Mouse (Mus musculus): ENCODE measurements around the gene Snurf.
A peak's percentile ranks its signal among the peaks of the same experiment; 100 is the strongest.

The Snurf gene

DNA sequence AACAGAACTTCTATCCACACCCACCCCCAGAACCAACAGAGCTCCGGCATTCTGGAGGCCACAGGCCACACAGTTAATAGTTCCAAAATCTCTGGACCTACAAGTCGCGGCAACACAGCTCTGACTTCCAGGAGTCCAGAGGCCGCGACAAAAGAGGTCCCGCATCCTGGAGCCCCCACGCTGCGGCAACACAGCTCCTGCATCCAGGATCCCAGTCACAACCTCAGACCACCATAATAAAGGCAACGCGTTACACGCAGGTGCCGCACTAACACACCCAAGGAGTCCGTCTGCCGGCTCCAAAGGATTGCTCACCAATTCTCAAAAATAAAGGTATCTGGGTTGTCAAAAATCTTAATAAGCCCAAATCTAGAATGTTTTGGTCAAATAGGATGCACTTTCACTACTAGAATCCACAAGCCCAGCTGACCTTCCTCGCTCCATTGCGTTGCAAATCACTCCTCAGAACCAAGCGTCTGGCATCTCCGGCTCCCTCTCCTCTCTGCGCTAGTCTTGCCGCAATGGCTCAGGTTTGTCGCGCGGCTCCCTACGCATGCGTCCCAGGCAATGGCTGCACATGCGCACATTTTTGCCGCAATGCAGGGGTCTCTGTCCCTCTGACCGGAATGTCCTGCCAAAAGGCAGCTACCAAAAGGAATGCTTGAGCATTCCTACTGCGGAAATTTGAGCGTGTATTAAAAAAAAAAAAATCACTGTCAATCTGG lies at the start of gene Snurf, which contains the start of gene Gm38393:
Gene Snurf, minus strand, starts transcription at position 444 of the 725 bp plus-strand sequence.
Gene Gm38393, minus strand, starts transcription at position 459 of the 725 bp plus-strand sequence.
- no peak for DNase-seq (ENCODE audit: low spot score)

DNA sequence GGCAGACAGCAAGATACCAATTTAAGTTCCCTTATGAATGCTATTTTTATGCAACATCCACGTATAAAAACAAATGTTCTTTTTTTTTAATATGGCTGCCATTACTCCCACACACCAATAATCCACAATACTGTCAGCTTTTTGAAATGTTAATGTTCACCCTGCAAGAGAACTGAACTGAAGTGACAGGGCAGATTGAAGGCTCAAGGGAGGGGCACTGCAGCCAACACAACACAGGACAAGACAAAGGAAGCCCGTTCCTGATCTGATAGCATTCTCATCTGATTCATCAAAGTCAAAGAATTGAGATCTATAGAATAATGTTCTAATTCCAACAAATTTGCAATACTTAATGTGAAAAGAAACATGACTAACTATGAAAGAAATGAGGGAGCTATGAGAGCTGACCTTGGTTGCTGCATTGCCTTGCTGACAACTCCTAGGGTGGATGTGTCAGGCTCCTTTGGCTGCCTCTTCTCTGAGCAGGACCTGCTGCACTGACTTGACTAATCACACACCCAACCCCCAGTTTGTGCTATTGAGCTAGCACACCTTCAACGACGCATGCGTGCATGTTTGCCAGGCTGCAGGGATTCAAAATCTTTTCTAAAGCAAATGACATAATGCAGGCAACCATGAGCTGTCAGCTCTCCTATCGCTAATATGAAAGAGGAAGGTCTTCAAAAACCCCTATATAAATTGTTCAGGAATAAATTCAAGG lies 42.8 kb upstream of the Snurf start:
- peak; percentile 20 for DNase-seq (ENCODE audit: low spot score)

DNA sequence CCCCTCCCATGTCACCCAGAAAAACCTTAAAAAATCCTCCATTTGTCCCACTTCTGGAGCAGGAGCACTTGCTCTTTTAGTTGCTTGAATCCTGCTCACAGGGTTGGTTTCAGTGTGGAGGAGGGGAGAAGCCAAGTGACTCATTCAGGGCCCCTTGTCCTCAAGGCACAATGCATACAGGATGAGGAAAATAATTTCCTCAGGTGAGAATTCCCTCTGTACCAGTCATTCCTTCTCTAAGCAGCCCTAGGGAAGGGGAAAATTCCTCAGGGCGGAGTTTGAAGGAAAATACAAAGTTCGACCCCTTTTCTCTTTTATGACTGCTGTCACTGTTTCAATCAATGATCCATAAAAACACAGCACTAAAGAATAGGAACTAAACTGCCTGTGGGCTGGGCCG lies 8.3 kb upstream of the Snurf start:
- no peak for DNase-seq (ENCODE audit: low spot score)

DNA sequence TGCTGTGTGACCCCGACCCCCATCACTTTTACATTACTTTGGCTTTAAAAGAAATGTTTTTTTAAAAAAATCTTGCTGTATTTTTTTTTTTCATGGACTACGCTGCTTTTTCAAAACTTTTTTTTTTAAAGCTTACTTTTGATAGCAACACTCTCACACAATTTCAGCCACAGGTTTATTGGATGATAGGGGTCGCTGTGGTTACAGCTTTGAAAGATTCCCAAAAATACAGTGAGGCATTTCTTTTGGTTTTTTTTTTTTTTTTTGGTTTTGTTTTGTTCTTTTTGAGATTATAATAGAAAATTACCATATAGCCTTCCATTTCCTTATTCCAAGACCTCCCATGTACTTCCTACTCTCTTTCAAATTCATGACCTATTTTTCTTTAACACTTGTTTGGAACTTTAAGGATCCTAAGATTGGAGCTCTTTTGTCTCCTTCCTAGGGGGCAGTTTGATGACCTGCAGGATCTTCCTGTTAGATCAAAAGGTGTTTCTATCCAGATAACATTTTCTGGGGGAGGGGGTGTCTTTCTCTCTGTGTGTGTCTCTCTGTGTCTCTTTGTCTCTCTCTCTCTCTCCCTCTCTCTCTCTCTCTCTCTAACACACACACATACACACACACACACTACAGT lies 3.0 kb upstream of the Snurf start:
- no peak for DNase-seq (ENCODE audit: low spot score)

DNA sequence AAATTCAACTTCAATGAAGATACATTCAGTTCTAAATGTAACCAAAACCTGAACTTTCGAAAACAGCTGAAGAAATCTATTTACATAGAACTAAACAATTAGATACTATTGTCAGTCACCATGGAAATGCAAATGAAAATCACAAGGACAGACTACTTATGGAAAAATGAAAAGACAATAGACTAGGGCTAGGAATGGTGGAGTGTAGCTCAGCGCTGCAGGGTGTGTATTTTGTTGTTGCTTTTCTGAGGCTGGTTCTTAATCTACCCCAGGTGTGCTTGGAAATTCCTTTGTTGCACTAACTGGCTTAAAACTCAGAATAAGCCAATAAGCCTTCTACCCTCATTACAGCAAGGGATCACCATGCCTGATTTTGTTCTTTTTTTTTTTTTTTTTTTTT lies 1.4 kb upstream of the Snurf start:
- DNase-seq (ENCODE audit: low spot score) = no peak

DNA sequence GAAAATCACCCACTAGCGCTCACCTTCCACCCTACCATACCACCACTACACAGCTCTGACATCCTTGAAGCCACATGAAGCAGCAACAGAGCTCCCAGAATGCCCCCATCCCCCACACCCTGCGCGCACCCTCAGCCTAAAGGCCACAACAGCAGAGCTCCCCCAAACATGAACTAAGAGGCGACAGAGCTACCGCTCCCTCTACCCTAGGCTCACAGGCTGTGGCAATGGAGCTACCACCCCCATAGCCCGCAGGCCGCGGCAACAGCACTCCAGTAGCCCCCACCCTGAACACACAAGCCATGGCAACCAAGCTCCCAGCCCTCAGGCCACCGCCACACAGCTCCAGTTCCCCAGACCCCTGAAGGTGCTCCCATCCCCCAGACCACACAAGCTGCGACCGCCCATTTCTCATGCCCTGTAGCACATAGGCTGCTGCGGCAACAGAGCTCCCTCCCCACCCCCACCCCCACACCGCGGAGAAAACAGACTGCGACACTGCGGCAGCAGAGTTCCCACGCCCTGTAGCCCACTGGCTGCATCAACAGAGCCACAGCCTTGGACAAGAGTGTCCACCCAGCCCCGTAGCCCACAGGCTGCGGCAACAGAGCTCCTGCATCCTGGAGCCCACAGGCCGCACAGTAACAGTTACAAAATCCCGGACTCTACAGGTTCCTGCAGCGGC lies 786 bp downstream of the Snurf start:
- no peak for DNase-seq (ENCODE audit: low spot score)

DNA sequence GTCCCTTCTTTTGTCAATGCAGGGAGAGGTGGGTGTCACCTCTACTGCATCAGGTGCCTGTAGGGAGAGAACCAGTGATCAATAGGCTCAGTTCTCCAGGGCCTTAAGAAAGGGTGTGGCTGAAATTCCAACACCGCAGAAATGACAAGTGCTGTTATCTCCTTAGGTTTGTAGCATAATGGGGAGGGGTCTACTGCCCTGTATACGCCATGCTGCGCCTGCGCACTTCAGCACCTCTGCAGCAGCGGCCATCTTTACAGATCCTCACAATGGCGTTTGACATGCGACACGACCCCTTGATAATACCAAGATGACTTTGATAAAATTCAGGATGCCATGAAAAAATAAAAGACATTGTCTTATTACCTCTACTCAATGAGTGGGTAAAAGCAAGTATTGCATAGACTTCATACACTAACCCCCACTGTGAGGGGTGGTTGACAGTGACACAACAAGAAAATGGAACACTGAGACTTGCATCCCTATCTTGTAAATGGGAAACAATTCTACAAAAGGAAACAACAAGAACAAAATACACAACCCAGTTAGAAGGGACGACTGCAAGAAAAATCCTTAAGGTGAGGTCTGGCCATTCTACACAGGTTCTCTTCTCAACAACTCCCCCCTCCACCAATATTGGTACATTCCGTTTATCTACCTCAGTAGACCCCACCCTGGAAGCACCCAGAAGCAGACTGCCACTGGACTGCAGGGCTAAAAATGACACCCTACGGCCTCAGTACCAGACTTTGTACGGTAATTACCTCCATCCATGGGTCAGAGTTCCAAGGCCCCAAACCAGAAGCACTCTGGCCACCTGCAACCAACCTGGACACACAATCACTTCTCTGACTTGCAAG lies 1.6 kb downstream of the Snurf start:
- no peak for DNase-seq (ENCODE audit: low spot score)

DNA sequence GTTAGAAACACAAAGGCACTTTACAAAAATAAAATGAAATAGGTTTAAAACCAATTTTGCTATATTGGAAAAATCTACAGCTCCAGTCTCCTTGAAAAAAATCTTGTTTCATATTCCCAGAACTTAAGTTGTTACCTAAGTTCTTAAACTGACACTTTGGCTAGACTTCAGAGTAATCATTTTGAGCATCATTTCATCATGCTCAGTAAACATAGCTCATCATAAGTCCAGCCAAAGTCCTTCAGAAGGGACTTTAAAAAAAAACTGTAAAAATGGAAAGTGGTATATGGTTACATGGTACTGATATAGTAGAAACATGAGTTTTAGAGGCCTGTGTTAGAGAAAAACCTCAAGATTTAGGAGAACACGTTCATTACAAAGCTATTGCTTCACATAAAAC lies 26.2 kb downstream of the Snurf start:
- no peak for DNase-seq (ENCODE audit: low spot score)

Data from layer of hippocampus, adult 9-10 months (tissue).